Mouse (Mus musculus) heart, adult 2 months (tissue): ENCODE data around the gene Fosb.

Experiments used
- CTCF ChIP-seq: fragments of 200-600 bp; IDR thresholded peaks from 2 replicates; pipeline ENCODE4 v1.8.1; 2022; ENCODE audit warnings: antibody characterized with exemption, mild to moderate bottlenecking, moderate library complexity
- POLR2A ChIP-seq: fragments of 200-500 bp; IDR thresholded peaks from 2 replicates; pipeline ENCODE4 v1.6.1; 2011; ENCODE audit warnings: mild to moderate bottlenecking, low read depth, low read length, control low read depth; ENCODE audit not compliant: insufficient read depth

DNA sequence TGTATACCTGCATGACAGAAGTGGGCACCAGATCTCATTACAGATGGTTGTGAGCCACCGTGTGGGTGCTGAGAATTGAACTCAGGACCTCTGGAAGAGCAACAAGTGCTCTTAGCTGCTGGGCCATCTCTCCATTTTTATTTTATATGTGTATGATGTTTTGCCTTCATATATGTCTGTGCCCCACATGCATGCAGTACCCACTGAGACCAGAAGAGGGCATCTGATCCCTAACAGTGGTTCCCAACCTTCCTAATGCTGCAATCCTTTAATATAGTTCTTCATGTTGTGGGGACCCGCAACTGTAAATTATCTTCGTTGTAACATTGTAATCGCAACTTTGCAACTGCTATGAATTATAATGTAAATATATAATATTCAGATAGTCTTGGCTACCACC lies 25.1 kb downstream of the Fosb start:
- TF ChIP-seq CTCF (peak; percentile 94), POLR2A (no peak)
